Mouse (Mus musculus) spleen, postnatal 14 days (tissue): Measurements from ENCODE around the gene Spi1.

ENCODE experiments used
- DNase-seq, 2 experiments: peaks; one replicate each; pipeline ENCODE4 v3.0.0; 2021 to 2022; ENCODE audit warnings: low spot score in 2 of 2

The Spi1 gene

DNA sequence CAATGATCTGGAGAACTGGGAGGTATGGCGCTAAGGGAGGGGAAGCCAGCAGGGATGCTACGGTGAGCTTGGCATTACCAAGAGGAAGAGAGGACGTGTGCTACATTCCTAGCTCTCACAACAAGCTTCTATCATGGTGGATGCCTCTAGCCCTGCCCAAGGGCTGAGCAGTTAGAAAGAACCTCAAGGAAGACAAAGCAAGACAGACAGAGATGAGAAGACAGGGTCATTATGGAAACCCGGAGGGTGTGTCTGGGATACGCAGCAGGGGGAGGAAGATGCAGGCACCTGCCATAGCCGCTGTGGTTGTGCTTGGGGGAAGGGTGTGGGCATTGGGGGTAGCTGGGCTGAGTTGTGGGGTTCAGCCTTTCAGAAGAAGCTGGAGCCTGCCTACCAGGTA is 41.3 kb downstream of the Spi1 start:
- no peak for DNase-seq

DNA sequence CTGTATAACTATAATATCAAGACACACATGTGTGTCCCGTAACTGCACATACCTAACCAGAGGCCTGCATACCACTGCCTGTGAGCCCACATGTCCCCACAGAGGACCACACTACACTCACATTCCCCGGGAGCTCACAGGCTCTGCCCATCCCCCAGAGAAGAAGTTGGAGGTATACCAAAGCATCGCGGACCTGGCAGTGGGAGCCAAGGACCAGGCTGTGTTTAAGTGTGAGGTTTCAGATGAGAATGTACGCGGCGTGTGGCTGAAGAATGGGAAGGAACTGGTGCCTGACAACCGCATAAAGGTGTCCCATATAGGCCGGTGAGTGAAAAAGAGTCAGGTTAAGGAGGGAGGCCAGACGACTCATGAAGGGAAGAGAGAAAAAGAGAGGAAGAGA is 42.9 kb downstream of the Spi1 start:
- no peak for DNase-seq

DNA sequence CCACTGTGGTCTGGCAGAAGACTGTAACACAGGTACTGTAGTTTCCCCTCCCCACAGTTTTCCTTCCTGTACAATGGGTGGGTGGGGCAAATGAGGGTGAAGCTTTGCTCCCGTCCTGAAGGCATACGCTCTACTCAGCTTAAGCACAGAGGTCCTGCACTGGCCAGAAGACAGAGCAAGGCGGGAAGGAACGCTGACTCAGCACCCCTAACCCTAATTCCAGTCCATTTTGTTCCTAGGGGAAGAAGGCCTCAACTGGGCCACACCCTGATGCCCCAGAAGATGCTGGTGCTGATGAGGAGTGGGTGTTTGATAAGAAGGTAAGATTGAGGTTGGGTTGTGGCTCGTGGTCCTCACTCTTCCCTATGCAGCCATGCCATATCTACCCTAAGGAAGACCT is 46.6 kb downstream of the Spi1 start:
- no peak for DNase-seq

DNA sequence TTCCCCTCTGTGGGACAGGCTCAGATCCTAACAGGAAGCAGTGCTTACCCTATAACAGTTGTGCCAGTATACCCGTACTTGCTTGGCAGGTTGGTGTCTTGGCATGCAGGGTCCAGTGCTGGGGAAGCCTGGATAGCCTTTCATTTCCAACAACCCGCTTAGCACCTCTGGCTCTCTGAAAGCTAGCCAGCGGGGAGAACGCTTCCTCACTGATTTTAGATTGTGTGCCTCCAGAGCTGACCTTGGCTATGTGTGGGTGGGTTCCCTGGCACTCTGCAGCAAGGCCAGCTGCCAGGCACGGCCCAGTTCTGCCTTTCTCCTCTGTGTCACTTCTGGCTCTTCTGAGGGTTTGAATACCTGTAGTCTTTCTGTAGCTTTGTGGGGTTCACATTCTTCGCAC is 47.9 kb downstream of the Spi1 start:
- DNase-seq: no peak

DNA sequence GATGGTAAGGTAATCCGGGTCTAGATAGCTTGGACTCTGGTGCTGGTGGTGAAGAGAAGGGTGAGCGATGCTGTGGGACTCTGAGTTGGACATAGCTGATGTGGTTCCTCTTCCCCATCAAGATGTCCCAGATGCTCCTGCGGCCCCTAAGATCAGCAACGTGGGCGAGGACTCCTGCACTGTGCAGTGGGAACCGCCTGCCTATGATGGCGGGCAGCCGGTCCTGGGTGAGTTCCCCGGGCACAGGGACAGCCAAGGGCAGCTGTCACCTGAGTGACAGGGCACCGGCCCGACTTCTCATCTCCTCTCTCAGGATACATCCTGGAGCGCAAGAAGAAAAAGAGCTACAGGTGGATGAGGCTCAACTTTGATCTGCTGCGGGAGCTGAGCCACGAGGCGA is 49.1 kb downstream of the Spi1 start:
- DNase-seq: no peak

DNA sequence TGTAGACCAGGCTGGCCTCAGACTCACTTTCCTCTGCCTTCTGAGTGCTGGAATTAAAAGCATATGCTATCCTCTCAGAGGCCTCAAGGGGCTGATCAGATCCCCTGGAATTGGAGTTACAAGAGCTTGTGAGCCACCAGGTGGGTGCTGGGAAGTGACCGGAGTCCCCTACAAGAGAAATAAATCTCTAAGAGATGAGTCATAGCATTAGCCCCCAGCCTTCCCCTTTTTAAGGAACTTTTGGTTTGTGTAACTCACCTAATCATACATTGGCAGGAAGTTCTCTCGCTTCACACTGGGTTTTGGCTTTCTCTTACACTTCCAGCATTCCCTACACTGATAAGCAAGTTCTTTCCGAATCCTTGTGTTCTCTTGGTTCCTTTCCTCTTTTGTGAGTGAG is 49.8 kb downstream of the Spi1 start:
- no peak for DNase-seq

DNA sequence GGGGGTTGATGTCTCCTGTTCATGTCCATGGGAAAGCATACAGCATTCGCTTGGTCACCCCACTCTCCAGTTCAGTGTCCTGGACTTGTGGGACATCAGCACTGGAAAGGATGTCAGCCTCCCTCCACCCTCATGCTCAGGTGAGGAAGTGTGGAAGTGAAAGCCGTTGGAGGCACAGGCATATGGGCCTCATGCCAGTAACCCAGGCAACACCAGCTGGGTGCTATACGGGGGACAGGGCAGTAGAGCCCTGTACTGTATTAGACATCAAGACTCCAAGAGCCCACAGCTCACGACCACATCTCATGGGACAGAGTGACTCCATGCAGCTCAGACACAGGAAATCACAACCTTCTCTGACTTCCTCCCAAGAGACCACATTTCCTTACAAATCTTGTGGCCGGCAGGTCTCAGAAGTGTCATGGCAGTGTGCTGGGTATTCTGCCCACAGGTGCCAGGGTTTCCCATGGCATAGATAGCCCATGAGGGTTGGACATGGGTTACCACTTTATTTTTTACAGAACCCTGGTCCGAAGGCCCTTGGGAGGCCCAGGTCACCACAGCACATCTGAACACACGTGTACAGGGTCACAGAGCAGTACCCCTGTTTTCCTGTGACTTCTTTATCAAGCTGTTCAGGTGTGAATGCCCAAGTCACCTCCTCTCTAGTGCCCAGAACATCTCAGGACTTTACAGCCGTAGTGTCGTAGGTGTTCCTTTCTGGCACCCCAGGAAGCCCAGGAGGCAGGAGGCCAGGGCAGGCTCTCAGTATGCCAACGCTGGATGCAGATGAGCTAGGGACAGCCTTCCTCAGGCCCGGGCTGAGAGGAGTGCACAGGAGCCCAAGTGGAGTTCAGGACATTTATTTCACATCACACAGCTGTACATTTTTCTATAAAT is 54.6 kb downstream of the Spi1 start:
- no peak for DNase-seq

DNA sequence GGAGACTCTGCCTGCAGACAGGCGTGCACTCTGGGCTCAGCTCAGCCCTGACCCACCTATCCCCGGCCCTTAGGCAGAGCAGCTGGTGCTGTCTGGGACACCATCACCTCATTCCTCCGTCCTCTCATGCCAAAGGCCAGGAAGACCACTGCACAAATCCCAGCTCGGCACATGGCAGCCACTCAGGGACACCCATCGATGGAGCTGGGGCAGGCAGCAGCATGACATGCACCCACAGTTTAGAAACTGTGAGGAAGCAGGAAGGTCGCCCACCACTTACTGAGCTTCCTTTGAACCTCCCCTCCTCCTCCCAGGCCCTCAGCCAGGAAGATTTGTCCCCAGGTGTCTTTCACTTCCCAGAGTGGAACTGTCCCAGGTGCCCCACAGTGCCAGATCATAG is 55.3 kb downstream of the Spi1 start:
- no peak for DNase-seq

DNA sequence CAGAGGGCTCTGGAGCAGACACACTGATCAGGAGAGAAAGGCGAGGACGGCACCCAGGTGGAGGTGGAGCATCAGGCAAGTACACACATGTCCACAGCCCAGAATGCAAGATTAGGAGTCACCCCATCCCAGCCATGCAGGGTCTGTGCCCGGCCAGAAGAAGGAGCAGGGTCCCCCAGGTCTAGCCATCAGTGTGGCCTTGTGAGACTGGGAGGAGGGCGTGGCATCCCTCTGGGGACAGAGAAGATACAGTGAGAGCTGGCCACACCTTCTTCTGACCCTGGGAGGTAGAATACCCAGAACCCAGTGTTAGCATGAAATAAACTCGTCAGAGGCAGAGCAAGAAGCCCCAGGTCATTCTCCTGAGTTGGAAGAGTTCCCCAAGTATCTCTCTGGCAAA is 57.1 kb downstream of the Spi1 start:
- no peak for DNase-seq

DNA sequence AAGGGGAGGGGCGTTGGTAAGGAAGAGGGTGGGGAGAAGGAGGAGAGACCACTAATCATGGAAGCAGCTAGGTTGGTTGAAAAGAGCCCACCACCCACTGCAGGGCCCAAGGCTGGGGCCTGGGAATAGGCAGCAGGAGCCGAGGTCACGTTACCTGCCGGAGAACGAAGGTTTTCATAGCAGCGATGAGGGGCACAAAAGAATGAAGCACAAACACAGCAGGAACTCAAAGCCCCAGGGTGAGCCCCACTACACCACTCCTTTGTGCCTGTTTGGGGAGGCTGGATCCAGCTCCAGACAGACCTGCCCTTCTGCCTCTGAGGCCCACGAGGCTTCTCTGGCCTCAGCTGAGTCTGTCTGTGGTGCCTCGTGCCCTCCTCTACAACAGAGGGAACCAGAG is 57.6 kb downstream of the Spi1 start:
- no peak for DNase-seq

DNA sequence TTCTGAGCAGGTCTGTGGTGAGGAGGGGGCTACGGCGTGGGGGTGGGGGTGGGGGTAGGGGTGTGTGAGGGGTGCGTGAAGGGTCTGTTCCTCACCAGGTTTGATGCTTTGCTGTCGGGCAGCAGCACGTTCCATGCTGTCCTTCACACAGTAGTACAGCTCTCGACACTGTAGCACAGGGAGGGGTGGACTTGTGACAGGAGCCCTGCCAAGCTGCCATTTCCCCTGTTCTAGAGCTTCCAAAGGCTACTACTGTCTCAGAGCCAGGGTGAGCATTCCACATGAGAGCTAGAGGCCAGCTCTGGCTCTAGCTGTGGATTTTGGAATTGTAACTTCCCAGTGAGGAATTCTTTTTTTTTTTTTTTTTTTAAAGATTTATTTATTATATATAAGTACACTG is 60.7 kb downstream of the Spi1 start:
- DNase-seq: no peak

DNA sequence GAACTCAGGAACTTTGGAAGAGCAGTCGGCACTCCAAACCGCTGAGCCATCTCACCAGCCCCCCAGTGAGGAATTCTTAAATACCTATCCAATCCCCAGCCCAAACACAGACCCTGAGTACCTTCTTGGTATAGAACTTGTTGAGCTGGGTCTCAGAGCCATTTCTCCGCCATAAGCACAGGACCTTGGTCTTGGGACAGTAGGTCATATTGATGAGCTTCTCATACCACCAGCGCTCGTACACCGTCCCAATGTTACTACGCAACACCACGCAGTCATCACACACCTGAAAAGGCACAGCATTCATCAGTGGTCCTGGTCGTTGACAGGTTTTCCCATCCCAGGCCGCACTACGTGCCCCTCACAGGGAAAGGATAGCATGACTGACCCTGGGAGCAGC is 61.2 kb downstream of the Spi1 start:
- DNase-seq: no peak

DNA sequence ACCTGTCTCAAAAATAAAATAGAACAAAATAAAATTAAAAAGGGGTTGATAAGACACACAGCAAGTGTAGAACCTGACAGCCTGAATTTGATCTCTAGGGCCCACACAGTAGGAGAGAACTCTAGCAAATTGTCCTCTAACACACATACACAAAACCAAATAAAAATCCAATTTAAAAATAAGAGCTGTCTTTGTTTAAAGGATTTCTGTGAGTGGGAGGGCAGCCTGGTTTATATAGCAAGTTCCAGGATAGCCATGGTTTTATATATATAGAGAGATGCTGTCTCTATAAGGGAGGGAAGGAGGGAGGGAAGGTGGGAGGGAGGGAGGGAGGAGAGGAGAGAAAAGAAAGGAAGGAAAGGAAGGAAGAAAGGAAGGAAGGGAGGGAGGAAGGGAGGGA is 65.9 kb downstream of the Spi1 start:
- DNase-seq: no peak

DNA sequence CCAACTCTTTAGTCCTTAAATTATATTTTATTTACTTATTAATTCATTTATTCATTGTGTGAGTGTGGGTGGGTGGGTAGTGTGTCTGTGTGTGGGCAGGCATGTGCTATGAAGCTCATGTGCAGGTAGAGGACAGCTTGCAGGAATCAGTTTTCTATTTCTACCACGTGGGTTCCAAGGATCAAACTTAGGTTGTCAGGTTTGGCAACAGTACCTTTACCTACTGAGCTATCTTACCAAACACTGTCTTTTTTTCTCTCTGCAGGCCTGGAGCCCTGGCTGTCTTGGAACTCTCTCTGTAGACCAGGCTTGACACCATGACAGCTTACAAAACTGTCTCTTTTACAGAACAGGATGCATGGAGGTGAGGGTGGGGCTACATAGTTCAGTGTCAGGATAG is 69.1 kb downstream of the Spi1 start:
- DNase-seq: no peak

DNA sequence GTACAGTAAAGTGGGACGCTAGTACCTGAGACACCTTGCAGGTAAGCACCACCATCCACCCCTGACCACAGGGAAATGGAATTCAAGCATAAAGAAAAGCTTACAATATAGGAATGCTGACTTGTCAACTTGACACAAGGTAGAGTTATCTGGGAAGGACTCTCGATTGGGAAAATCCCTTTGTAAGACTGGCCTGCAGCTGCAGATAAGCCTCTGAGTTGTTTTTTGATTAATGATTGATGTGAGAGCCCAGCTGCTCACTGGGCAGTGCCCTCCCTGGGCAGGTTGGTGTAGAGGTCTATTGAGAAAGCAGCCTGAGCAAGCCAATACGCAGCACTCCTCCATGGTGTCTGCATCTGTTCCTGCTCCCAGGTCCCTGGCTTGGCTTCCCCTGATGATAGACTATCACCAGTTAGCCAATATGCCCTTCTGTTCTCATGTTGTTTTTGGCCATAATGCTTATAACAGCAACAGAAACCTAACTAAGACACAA is 70.7 kb downstream of the Spi1 start:
- DNase-seq: no peak

DNA sequence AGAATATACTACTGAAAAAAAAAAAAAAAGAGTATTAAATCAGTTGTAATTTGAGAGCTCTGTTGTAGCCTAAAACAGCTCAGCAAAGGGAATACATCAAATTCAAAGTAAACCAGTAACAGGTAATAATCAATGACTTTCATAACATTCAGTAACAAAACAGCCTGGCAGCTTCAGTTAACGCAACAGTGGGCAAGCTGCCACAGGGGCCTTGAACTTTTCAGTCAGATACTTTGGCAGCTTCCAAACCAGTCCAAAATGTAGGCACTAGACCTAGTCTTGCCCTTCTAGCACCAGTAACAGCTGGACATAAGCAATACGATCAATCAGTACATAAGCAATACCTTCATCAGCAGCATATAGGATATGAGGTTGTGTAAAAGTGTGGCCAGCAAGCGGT is 71.9 kb downstream of the Spi1 start:
- no peak for DNase-seq

DNA sequence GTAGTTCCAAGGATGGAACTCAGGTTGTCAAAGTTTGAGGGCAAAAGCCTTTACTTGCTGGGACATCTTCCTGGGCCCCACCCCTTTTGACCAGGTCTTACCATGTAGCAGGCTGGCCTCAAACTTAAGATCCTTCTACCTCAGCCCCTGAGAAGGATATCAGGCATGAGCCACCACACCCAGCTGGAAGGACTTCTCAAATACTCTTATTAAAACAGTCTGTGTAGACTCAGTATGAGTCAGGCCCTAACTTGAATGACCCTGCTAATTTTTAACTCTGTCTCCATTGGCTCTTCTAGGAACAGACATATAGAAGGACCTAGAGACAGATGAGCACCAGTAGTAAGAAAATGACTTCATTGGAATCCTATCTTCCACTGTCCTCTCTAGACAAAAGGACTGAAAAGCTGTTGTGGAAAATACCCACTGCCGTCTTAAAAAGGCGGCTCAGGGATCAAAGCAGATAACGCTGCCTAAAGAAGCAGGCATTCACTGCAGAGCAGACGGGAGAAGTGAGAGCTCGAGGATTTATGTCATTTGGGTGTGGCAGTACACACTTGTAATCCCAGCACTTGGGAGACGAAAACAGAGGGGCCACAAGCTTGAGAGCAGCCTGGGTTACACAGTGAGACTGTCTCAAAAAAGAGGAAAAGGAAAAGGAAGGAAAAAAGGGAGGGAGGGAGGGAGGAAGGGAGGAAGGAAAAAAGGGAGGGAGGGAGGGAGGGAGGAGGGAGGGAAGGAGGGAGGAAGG is 75.0 kb downstream of the Spi1 start:
- no peak for DNase-seq

DNA sequence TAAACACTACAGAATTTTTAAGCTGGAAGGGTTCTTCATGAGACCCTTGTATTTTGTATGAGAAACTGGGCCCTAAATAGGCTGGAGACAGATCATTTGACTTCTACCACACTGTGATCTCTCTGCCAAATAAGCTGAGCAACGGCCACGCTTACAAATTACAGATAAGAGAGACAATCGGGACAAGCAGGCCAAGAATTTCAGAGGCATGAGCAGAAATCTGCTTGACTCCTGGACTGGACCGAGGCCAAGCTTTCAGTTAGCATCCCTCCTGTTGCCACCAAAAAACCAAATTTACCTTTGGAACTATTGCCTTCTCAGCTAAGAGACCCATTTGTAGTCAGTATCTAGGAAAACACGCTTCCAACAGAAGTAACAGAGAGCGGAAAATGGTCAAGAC is 78.4 kb downstream of the Spi1 start:
- DNase-seq: no peak

DNA sequence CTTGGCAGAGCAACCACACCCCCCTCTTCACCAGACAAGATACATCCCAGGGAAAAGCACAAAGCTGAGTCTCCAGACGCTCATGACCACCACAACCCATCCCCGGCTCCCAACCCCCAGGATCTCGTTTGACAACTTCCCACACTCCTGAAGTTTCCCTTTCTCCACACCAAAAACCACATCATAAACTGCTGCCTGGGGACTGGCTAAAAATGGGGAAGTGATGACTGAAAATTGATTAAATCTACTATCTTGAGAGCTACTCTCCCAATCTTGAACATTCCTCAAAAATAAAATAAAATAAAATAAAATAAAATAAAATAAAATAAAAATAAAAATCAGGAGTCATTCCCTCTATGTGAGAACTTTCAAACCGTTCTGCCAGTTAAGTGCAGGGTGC is 80.8 kb downstream of the Spi1 start:
- no peak for DNase-seq

DNA sequence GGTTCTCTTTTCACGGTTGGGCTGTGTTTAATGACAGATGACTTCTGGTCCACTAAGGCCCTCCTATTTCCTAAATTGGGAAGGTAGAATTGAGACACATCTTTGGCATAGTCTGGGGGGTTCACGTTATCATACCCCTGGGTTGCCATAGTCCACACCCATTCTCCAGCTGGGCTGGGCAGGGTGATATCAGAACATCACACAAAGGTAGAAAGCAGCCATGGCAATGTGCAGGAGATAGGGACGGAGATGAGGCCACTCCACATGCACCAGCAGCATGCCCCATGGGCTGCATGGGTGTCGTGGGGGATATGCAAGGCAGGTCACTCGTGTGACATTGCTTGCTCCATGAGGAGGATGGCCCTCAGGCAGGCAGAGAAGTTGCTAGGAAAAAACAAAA is 81.3 kb downstream of the Spi1 start:
- no peak for DNase-seq

DNA sequence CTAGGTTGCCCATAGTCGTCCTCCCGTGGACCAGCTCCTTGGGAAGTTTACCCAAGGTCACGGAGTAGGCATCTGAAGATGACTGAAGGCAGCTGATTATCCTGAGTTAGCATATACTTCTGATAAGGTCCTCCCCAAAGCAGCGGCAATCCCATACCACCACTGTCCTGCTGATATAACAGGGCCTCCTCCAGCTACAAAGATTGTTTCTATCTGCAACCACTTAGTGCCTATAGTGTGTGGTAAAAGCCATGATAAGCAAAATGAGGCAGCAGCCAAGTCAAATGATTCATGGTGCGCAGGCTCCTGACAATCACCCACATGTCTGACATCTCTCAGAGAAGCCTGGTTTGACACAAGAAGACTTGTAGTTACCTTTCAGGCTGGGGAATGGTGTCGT is 82.8 kb downstream of the Spi1 start:
- DNase-seq: no peak
